Mouse (Mus musculus) R1 (cell line): Measurements from ENCODE around the gene Tent5c.

Experiments
- DNase-seq: peaks from one replicate; pipeline ENCODE4 v3.0.0-alpha.2; 2018; ENCODE audit warnings: low read depth, low spot score

The Tent5c gene

DNA sequence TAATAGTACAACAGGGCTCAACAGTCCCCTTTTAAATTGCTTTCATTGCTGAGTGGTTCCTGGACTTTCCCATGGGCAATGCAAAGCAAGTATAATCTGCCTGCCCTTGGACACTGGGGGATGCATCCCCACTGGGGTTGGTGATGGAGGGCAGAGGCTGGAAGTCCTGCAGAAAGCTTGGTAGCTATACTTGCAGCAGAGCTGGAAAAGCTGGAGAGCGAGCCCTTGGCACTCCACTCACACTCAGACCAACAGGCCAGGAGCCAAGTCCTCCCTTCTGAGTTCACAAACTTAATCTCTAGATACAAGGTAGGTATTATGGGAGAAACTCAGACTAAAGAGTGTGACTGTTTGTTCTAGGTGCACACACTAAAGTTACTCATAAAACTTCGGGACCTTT, 2.1 kb downstream of the Tent5c start:
- DNase-seq: no peak

GRCm38 (mm10) chr3:100485390-100486132, 3.6 kb downstream of the Tent5c start:
- no peak for DNase-seq

DNA sequence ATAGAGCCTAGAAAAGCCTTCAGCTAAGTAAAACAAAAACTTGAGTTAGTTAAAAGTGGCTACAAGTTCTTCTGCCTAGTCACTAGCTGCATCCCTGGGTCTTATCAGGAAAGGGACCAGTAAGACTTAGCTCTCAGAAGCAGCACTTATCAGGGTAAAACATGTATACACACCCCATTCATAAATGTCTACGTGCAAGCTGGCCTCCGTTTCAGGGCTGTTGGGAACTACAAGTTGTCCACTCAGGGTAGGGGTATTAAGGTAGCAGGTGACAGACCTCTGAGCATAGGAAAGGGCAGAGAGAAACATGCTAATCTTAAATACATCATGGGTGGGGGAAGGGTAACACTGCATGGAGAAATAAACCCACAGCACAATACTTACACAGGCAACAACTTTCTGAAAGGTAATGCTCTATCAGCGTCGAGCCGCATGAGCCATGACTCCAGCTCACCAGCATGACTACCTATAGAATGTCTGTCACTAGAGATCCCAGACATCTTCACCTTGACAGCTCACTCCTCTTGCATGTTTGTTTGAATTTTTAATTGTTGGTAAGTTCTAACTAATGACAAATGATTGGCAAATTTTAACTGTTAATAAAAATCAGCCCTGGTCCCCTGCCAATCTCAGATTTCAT, 6.0 kb downstream of the Tent5c start:
- DNase-seq: no peak

- DNase-seq: no peak
These were observed 6.7 kb downstream of the Tent5c start for GRCm38 (mm10) chr3:100482324-100482911.

- no peak for DNase-seq
These were observed 8.7 kb downstream of the Tent5c start for GRCm38 (mm10) chr3:100480251-100481005.

GRCm38 (mm10) chr3:100474950-100475472, 14.1 kb downstream of the Tent5c start:
- no peak for DNase-seq

GRCm38 (mm10) chr3:100474536-100474935, 14.6 kb downstream of the Tent5c start:
- no peak for DNase-seq

DNA sequence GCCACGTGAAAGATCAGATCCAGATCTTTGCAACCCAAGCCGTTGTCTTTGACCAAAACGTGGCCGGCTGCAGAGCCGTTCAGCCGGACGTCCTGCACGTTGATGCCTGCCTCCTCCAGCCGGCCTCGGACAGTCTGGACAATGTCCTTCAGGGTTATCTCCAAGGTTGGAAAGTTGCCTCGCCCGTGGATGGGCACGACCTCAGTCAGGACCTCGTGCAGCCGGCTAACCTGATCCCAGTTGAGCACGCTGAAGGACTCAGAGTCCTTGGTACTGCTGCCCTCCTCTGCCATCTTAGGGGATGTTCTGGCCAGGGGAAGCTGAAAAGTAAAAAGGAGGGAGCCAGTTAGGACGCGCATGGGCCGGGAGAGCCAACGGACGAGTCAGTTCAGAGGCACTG, 16.0 kb downstream of the Tent5c start:
- no peak for DNase-seq

GRCm38 (mm10) chr3:100470902-100471301, 18.2 kb downstream of the Tent5c start:
- no peak for DNase-seq

DNA sequence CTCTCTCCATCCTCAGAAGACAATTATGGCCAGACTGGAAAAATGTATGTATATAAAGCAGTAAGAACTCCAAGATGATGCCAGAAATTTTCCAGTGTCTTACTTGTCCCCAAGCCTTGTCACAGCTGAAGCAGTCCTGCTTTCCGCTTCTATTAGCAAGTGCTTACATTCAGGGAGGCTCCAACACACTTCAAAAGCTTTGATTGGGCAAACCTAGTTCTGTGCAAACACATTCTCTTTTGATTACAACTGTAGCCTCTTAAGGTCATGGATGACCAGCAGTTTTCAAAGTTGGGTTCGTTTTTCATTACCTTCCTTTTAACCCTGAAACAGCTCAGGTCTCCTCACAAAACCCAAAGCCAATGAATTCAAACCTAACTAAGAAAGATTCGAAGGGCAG, 19.0 kb downstream of the Tent5c start:
- no peak for DNase-seq

DNA sequence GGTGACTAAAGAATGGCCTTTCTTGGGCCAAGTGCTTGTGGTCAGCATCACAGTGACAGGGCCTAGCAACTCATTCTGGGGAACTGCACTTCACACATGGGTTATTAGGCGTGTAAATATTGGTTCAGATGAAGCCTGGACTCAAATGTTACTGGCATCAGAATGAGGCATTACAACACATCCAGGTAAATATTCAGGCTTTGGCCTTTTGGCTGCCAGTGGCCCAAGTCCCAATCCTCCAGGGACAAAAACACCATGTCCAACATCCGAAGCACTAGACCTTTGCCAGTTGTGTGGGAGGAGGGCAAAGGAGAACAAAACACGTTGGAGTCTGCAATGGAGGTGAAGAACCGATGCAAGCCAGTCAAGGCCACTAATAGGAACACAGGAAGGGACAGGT, 22.6 kb downstream of the Tent5c start:
- no peak for DNase-seq

- no peak for DNase-seq
These were observed 24.5 kb downstream of the Tent5c start for GRCm38 (mm10) chr3:100464596-100464995.

GRCm38 (mm10) chr3:100463959-100464265, 25.2 kb downstream of the Tent5c start:
- no peak for DNase-seq

- DNase-seq: no peak
These were observed 25.8 kb downstream of the Tent5c start for GRCm38 (mm10) chr3:100463160-100463958.

GRCm38 (mm10) chr3:100462235-100463083, 26.7 kb downstream of the Tent5c start:
- no peak for DNase-seq

DNA sequence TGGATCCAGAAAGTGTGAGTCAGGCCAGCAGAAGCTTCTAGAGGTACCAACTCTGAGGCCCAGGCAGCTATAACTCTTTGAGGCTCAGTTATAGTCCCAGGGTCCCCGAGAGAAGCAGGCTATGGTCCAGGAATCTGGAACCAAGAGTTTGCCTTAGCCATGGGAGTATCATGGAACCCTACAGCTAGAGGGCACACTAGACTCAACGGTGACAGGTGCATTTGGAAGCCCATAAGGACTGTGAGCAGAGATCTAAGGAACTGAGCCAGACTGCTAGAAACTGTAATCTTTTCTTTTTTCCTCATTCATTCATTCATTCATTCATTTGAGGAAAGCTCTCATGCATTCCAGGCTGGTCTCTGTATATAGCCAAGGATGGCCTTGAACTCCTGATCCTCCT, 28.6 kb downstream of the Tent5c start:
- DNase-seq: no peak

GRCm38 (mm10) chr3:100443798-100444500, 45.2 kb downstream of the Tent5c start:
- no peak for DNase-seq

DNA sequence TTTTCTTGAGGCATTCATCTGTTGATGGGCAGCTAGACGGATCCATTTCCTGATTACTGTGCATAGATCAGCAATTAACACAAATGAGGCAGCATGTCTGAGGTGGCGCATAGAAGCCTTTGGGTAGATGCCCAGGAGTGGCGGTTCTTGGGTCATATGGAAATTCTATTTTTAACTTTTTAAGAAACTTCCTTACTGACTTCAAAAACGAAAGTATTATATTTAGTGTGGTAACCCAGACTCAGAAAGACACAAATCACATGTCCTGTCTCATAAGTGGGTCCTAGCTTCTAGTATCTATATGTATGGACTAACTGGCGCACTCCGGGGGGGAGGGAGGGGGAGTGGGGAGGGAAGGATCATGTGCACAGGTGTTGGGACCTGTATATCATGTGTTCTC, 46.6 kb downstream of the Tent5c start:
- DNase-seq: no peak

DNA sequence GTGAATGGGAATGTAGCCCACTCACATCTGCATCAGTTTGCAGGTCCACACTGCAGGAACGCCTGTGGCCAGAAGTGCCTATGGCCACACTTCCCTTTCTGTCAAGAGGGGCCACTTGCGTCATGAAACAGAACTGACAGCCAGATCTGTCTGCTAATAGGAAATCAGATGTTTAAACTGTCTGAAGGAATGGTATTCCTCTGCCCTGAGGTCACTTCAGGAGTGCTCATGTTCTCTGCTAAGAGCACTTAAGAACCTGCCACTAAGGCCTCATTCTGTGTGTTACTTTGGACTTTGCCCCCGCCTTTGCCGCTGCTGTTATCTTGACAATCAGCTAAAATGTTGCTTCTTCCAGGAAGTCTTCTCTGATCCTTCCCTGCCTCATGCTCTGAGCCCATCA, 48.4 kb downstream of the Tent5c start:
- DNase-seq: no peak

DNA sequence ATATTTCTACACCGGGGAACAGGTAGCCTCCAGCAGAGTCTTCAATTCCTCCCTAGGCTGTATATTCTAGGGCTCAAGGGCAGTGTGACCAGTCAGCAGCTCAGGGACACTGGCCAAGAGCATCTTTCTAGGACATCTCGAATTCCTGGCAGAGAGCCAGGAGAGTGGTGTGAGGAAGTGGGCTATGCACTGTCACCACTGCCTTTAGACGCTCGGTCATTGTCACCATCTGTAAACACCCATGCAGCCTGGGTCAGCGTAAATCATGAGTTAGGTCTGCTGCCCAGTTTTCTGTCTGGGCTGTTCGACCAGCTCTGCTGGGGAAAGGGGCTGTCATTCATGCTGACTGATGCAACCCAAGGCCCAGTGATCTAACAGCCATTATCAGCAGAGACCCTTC, 49.1 kb downstream of the Tent5c start:
- DNase-seq: no peak
